30 mouse cellular contexts compared by ENCODE assay signal in genomic region chr12:16694783-16695182, GRCm38 (mm10). TPM values are rescaled to one million over a fixed set of nuclear protein-coding genes. Genes with fewer than 3 reads are reported as not detected.
A peak's percentile ranks its signal among the peaks of the same experiment; 100 is the strongest.
DNase-seq lines count a peak whose midpoint lies in the region; ATAC-seq lines count a peak whose summit lies in the region.
"Had no signal": no experiment of that assay in that cellular context is flagged by ENCODE, and none has a peak within 500 bp of the region (broad histone marks: within the 10 kb centered on the region; RNA-seq: fewer than 3 reads in every experiment).

No protein-coding gene starts in this region.

- 70% methylated on average over 5 of the region's 5 CpGs for WGBS in heart, embryonic 12.5 days

- H3K9ac ChIP-seq in heart, embryonic 12.5 days = no peak overlapping the region
- H3K9ac ChIP-seq: embryonic facial prominence, embryonic 13.5 days; forebrain, embryonic 13.5 days; heart, embryonic 15.5 days; hindbrain, embryonic 13.5 days; intestine, embryonic 15.5 days had no signal

- H3K27ac ChIP-seq in heart, embryonic 12.5 days (ENCODE audit: poor library complexity, severe bottlenecking) = no peak overlapping the region
- peak overlapping the region; percentile 49; the same call in 1 of the 2 replicates for H3K27ac ChIP-seq in brown adipose tissue, adult 24 weeks (replicated peaks; ENCODE audit: low read depth, low read length)
- H3K27ac ChIP-seq: embryonic facial prominence, embryonic 13.5 days; forebrain, embryonic 10.5 days; forebrain, embryonic 13.5 days; gastrocnemius, adult 2 months; heart, adult 2 months; heart, embryonic 15.5 days; hindbrain, embryonic 10.5 days; hindbrain, embryonic 13.5 days; intestine, embryonic 15.5 days had no signal

- peaks cover 3% of the 10 kb centered on the region; the same call in 1 of the 2 replicates for H3K36me3 ChIP-seq in heart, embryonic 12.5 days
- H3K36me3 ChIP-seq: heart, embryonic 15.5 days; intestine, embryonic 15.5 days had no signal

- H3K4me2 ChIP-seq in heart, embryonic 12.5 days = no peak overlapping the region
- H3K4me2 ChIP-seq: embryonic facial prominence, embryonic 13.5 days; forebrain, embryonic 13.5 days; heart, embryonic 11.5 days; heart, embryonic 15.5 days; hindbrain, embryonic 13.5 days; intestine, embryonic 15.5 days had no signal

- 0 out of 2 replicates have a peak, but pooled peaks cover 5% of the 10 kb centered on the region for H3K4me1 ChIP-seq in heart, embryonic 12.5 days (replicated peaks)
- peaks cover 9% of the 10 kb centered on the region for H3K4me1 ChIP-seq in brown adipose tissue, adult 24 weeks (ENCODE audit: control insufficient read depth, insufficient read depth, insufficient read length, low read length)
- H3K4me1 ChIP-seq: embryonic facial prominence, embryonic 13.5 days; forebrain, embryonic 10.5 days; forebrain, embryonic 13.5 days; heart, embryonic 15.5 days; hindbrain, embryonic 10.5 days; hindbrain, embryonic 13.5 days; intestine, embryonic 15.5 days had no signal

- H3K4me3 ChIP-seq in heart, embryonic 12.5 days = no peak overlapping the region
- no peak overlapping the region for H3K4me3 ChIP-seq in brown adipose tissue, adult 24 weeks (ENCODE audit: insufficient read depth, low read depth, low read length)
- H3K4me3 ChIP-seq: embryonic facial prominence, embryonic 13.5 days; erythroblast, embryonic 14.5 days; forebrain, embryonic 10.5 days; forebrain, embryonic 13.5 days; gastrocnemius, adult 2 months; heart, adult 2 months; heart, embryonic 15.5 days; hindbrain, embryonic 10.5 days; hindbrain, embryonic 13.5 days; intestine, embryonic 15.5 days had no signal

- 0 out of 2 replicates have a peak, but pooled peaks have one; percentile 9 for ATAC-seq in heart, embryonic 12.5 days (ENCODE audit: insufficient number of reproducible peaks, low FRiP score)
- ATAC-seq in megakaryocyte progenitor cell, adult 5-6 weeks (replicated peaks; ENCODE audit: poor library complexity) = peak; percentile 63
- ATAC-seq: forebrain, embryonic 13.5 days; forebrain, embryonic 16.5 days; hindbrain, embryonic 16.5 days; intestine, embryonic 15.5 days had no signal

- H3K27me3 ChIP-seq in heart, embryonic 12.5 days (replicated peaks) = no peaks in the 10 kb centered on the region
- H3K27me3 ChIP-seq: embryonic facial prominence, embryonic 13.5 days; forebrain, embryonic 13.5 days; heart, embryonic 15.5 days; hindbrain, embryonic 13.5 days; intestine, embryonic 15.5 days had no signal

- no peaks in the 10 kb centered on the region for H3K9me3 ChIP-seq in heart, embryonic 12.5 days (replicated peaks)
- H3K9me3 ChIP-seq: embryonic facial prominence, embryonic 13.5 days; forebrain, embryonic 10.5 days; forebrain, embryonic 13.5 days; heart, embryonic 15.5 days; hindbrain, embryonic 10.5 days; hindbrain, embryonic 13.5 days; intestine, embryonic 15.5 days had no signal

- DNase-seq in heart, adult 8-10 months (ENCODE audit: low spot score) = no peak
- peak; percentile 33 for DNase-seq in fat pad, adult 2 months (ENCODE audit: extremely low read depth, low read depth, low spot score)
- no peak for DNase-seq in cerebellum, adult 11 months
- DNase-seq in urinary bladder, postnatal 36 days (ENCODE audit: low spot score in 2 of 2) = no peak
- DNase-seq in layer of hippocampus, postnatal 25 days (ENCODE audit: extremely low spot score in 1 of 2, low spot score in 1 of 2) = no peak
- DNase-seq: adrenal gland, adult 2 months; adrenal gland, postnatal 14 days; cerebellum, adult 18-20 months; cerebellum, adult 9-10 months; cerebellum, postnatal 14 days; gastrocnemius, adult 2 months; gastrocnemius, postnatal 14 days; heart, adult 2 months; heart, postnatal 10 days; heart, postnatal 36 days had no signal

RNA-seq across cellular contexts. Expression of gene Ntsr2, which starts 41.6 kb away (rescaled TPM):
- not detected in 2 replicates for polyA plus RNA-seq in heart, embryonic 12.5 days (2016; fragmentation: Nextera tagmentation; extraction: Ambion mirVana)
- total RNA-seq in heart, adult 8-10 months (2022) = 1 to 10 TPM; 6.5 to 7.8 (median 6.8) TPM
- 1.3 and 1.9 TPM in 2 replicates for polyA plus RNA-seq in brown adipose tissue, adult 24 weeks (2012; ENCODE audit: insufficient read depth, insufficient read length, missing spikeins)
- not detected in 2 replicates for total RNA-seq in megakaryocyte progenitor cell, adult 5-6 weeks (2015)
- total RNA-seq in megakaryocyte progenitor cell, adult 5-6 weeks (2017) = not detected in 2 replicates
- total RNA-seq in layer of hippocampus, postnatal 25 days (2021) = 100 to 1,000 TPM; 217 to 233 TPM
- total RNA-seq: adrenal gland, postnatal 14 days; ES-E14 had no signal
- polyA plus RNA-seq: embryonic facial prominence, embryonic 13.5 days; erythroblast, embryonic 14.5 days; forebrain, embryonic 10.5 days; heart, embryonic 11.5 days; hindbrain, embryonic 10.5 days had no signal

Comparison
In these comparisons a context has a peak if more than half of its experiments do, and no peak if none do; other contexts are left out.
1. RNA of gene Ntsr2, which starts 41.6 kb away (total RNA-seq): 217 to 233 TPM in layer of hippocampus, postnatal 25 days; 6.5 to 7.8 TPM in heart, adult 8-10 months and not detected in megakaryocyte progenitor cell, adult 5-6 weeks; every median in the first group is over 10 times any median in the second.